In genomic region chr11:109417472-109418040, GRCm38 (mm10) we compare ENCODE assay signal across 30 mouse cellular contexts. TPM values are rescaled to one million over a fixed set of nuclear protein-coding genes. Genes with fewer than 3 reads are reported as not detected.
DNase-seq lines count a peak whose midpoint lies in the region; ATAC-seq and TF ChIP-seq lines count a peak whose summit lies in the region.
"Had no signal": no experiment of that assay in that cellular context is flagged by ENCODE, and none has a peak within 500 bp of the region (broad histone marks: within the 10 kb centered on the region; RNA-seq: fewer than 3 reads in every experiment).

No protein-coding gene starts in this region.

- no peak for TF ChIP-seq EP300 in lung, postnatal 0 days (IDR thresholded peaks at IDR 0.05)

- peak; percentile 39 for ATAC-seq in lung, postnatal 0 days
- no peak for ATAC-seq in intestine, embryonic 16.5 days
- ATAC-seq: activated CD4-positive, CD25-positive, alpha-beta regulatory T cell, adult 4 months; forebrain, embryonic 14.5 days; inflammation-experienced regulatory T-cells, adult 6 months; liver, postnatal 0 days; midbrain, embryonic 13.5 days had no signal

- TF ChIP-seq CTCF in bone marrow macrophage, adult 2 months (IDR thresholded peaks at IDR 0.05; ENCODE audit: low read depth, low read length) = no peak
- no peak for TF ChIP-seq CTCF in lung, postnatal 0 days (IDR thresholded peaks at IDR 0.05)

- no peak for TF ChIP-seq POLR2A in bone marrow macrophage, adult 2 months (IDR thresholded peaks at IDR 0.05; ENCODE audit: borderline replicate concordance, low read depth, low read length)

- peak overlapping the region; percentile 93 for H3K27ac ChIP-seq in bone marrow macrophage, adult 2 months (ENCODE audit: insufficient read depth, low read depth, low read length)
- peak overlapping the region; percentile 51; the same call in 1 of the 2 replicates for H3K27ac ChIP-seq in lung, postnatal 0 days (ENCODE audit: low read length)
- no peak overlapping the region for H3K27ac ChIP-seq in hindbrain, embryonic 10.5 days
- no peak overlapping the region for H3K27ac ChIP-seq in intestine, embryonic 16.5 days (ENCODE audit: low read length)
- H3K27ac ChIP-seq: embryonic facial prominence, embryonic 13.5 days; heart, adult 2 months; heart, embryonic 15.5 days; layer of hippocampus, adult 2 months; left cerebral cortex, adult 2 months; midbrain, embryonic 13.5 days; neural tube, embryonic 13.5 days had no signal

- peak; percentile 38 to 54 for DNase-seq in lung, adult 18-20 months
- no peak for DNase-seq in lung, postnatal 25 days (ENCODE audit: low spot score)
- DNase-seq in lung, postnatal 0 days (ENCODE audit: low spot score) = peak; percentile 42
- peak; percentile 55 for DNase-seq in splenic B cell, adult 2 months (ENCODE audit: low read depth, low spot score)
- no peak for DNase-seq in gastrocnemius, postnatal 25 days
- DNase-seq in hindbrain, embryonic 10.5 days (ENCODE audit: low spot score) = no peak
- DNase-seq: adrenal gland, postnatal 10 days; cerebellum, adult 18-20 months; gastrocnemius, postnatal 10 days; heart, adult 2 months; kidney, adult 8-10 months; kidney, postnatal 14 days; left cerebral cortex, postnatal 4 days; liver; liver, postnatal 0 days; right cerebral cortex, adult 18-20 months; thymus, adult 18-20 months; thymus, postnatal 4 days had no signal

- peaks cover 61% of the 10 kb centered on the region for H3K4me1 ChIP-seq in bone marrow macrophage, adult 2 months (ENCODE audit: control insufficient read depth, insufficient read depth, low read length)
- no peaks in the 10 kb centered on the region; the same call in 1 of the 2 replicates for H3K4me1 ChIP-seq in lung, postnatal 0 days (ENCODE audit: insufficient read depth, low read depth, low read length)
- H3K4me1 ChIP-seq in hindbrain, embryonic 10.5 days (replicated peaks) = peaks cover 4% of the 10 kb centered on the region
- H3K4me1 ChIP-seq in intestine, embryonic 16.5 days (ENCODE audit: control insufficient read depth, insufficient read depth, low read length) = no peaks in the 10 kb centered on the region
- H3K4me1 ChIP-seq: embryonic facial prominence, embryonic 13.5 days; heart, embryonic 15.5 days; midbrain, embryonic 13.5 days; neural tube, embryonic 13.5 days had no signal

- 65% methylated on average over 9 of the region's 9 CpGs for WGBS in lung, postnatal 0 days
- 90% methylated on average over 9 of the region's 9 CpGs for WGBS in hindbrain, embryonic 10.5 days
- WGBS in intestine, embryonic 16.5 days = 85% methylated on average over 9 of the region's 9 CpGs

- no peaks in the 10 kb centered on the region for H3K36me3 ChIP-seq in lung, postnatal 0 days (ENCODE audit: insufficient read depth, low read length)
- no peaks in the 10 kb centered on the region for H3K36me3 ChIP-seq in splenic B cell, adult 2 months (ENCODE audit: control insufficient read depth, insufficient read depth, low read length, poor library complexity, severe bottlenecking)
- H3K36me3 ChIP-seq in hindbrain, embryonic 10.5 days = no peaks in the 10 kb centered on the region
- H3K36me3 ChIP-seq in intestine, embryonic 16.5 days (ENCODE audit: control insufficient read depth, insufficient read depth, low read length) = no peaks in the 10 kb centered on the region
- H3K36me3 ChIP-seq: embryonic facial prominence, embryonic 13.5 days; heart, embryonic 15.5 days; midbrain, embryonic 13.5 days; neural tube, embryonic 13.5 days had no signal

- no peak overlapping the region for H3K4me2 ChIP-seq in lung, postnatal 0 days (replicated peaks; ENCODE audit: low read depth, low read length)
- H3K4me2 ChIP-seq in intestine, embryonic 16.5 days (ENCODE audit: low read depth, low read length) = no peak overlapping the region
- H3K4me2 ChIP-seq: embryonic facial prominence, embryonic 13.5 days; heart, embryonic 15.5 days; midbrain, embryonic 13.5 days; neural tube, embryonic 13.5 days had no signal

- no peaks in the 10 kb centered on the region for H3K27me3 ChIP-seq in lung, postnatal 0 days (replicated peaks; ENCODE audit: insufficient read depth, low read length)
- H3K27me3 ChIP-seq in splenic B cell, adult 2 months (ENCODE audit: control insufficient read depth, insufficient read depth, low read length, poor library complexity, severe bottlenecking) = no peaks in the 10 kb centered on the region
- 0 out of 2 replicates have a peak, but pooled peaks cover 5% of the 10 kb centered on the region for H3K27me3 ChIP-seq in hindbrain, embryonic 10.5 days (ENCODE audit: insufficient read depth, poor library complexity, severe bottlenecking)
- no peaks in the 10 kb centered on the region for H3K27me3 ChIP-seq in intestine, embryonic 16.5 days (replicated peaks; ENCODE audit: control insufficient read depth, insufficient read depth, low read length)
- H3K27me3 ChIP-seq: heart, embryonic 15.5 days; midbrain, embryonic 13.5 days; neural tube, embryonic 13.5 days had no signal

- H3K4me3 ChIP-seq in bone marrow macrophage, adult 2 months (ENCODE audit: insufficient read depth, low read length) = peak overlapping the region; percentile 19
- H3K4me3 ChIP-seq in lung, postnatal 0 days (ENCODE audit: low read depth, low read length) = no peak overlapping the region
- no peak overlapping the region for H3K4me3 ChIP-seq in hindbrain, embryonic 10.5 days
- no peak overlapping the region for H3K4me3 ChIP-seq in intestine, embryonic 16.5 days (ENCODE audit: low read length)
- H3K4me3 ChIP-seq: embryonic facial prominence, embryonic 13.5 days; heart, adult 2 months; heart, embryonic 15.5 days; layer of hippocampus, adult 2 months; left cerebral cortex, adult 2 months; midbrain, embryonic 13.5 days; neural tube, embryonic 13.5 days had no signal

- H3K9me3 ChIP-seq in lung, postnatal 0 days (ENCODE audit: low read length) = no peaks in the 10 kb centered on the region
- H3K9me3 ChIP-seq in hindbrain, embryonic 10.5 days = no peaks in the 10 kb centered on the region
- no peaks in the 10 kb centered on the region for H3K9me3 ChIP-seq in intestine, embryonic 16.5 days (ENCODE audit: control insufficient read depth, low read length)
- H3K9me3 ChIP-seq: embryonic facial prominence, embryonic 13.5 days; heart, embryonic 15.5 days; midbrain, embryonic 13.5 days had no signal

- no peak overlapping the region for H3K9ac ChIP-seq in lung, postnatal 0 days (replicated peaks; ENCODE audit: low read depth)
- H3K9ac ChIP-seq in intestine, embryonic 16.5 days (ENCODE audit: low read depth, low read length) = no peak overlapping the region
- H3K9ac ChIP-seq: embryonic facial prominence, embryonic 13.5 days; heart, embryonic 15.5 days; liver, postnatal 0 days; midbrain, embryonic 13.5 days; neural tube, embryonic 13.5 days had no signal

RNA-seq across cellular contexts. Expression of gene 9930022D16Rik, which starts 3.8 kb away (rescaled TPM):
- polyA plus RNA-seq in bone marrow macrophage, adult 2 months (2012; ENCODE audit: insufficient read depth, insufficient read length, missing spikeins) = 0.40 and 0.49 TPM in 2 replicates
- polyA plus RNA-seq in lung, postnatal 0 days (2015; fragmentation: Nextera tagmentation; extraction: Ambion mirVana) = 0.07 TPM in 1 of 2 replicates, not detected in the other
- not detected for total RNA-seq in gastrocnemius, postnatal 25 days (2021)
- not detected in 2 replicates for polyA plus RNA-seq in hindbrain, embryonic 10.5 days (2016; fragmentation: Nextera tagmentation; extraction: Ambion mirVana)
- polyA plus RNA-seq in intestine, embryonic 16.5 days (2015; fragmentation: Nextera tagmentation; extraction: Ambion mirVana) = not detected in 2 replicates
- total RNA-seq: adrenal gland, postnatal 10 days; gastrocnemius, postnatal 10 days; heart, adult 2 months; layer of hippocampus, adult 2 months; left cerebral cortex, adult 2 months; left cerebral cortex, postnatal 4 days had no signal
- polyA plus RNA-seq: brain, embryonic 14.5 days; embryonic facial prominence, embryonic 13.5 days; forebrain, embryonic 14.5 days; heart, adult 2 months; heart, embryonic 15.5 days; liver, postnatal 0 days; midbrain, embryonic 13.5 days; neural tube, embryonic 13.5 days had no signal

RNA-seq across cellular contexts. Expression of gene Amz2, which starts 8.2 kb away (rescaled TPM):
- polyA plus RNA-seq in bone marrow macrophage, adult 2 months (2012; ENCODE audit: insufficient read depth, insufficient read length, missing spikeins) = 32.5 and 35.5 TPM in 2 replicates
- 23.6 and 28.8 TPM in 2 replicates for polyA plus RNA-seq in lung, postnatal 0 days (2015; fragmentation: Nextera tagmentation; extraction: Ambion mirVana)
- total RNA-seq in gastrocnemius, postnatal 25 days (2021) = 10 to 100 TPM; 54.0 to 63.0 TPM
- 40.8 and 41.9 TPM in 2 replicates for polyA plus RNA-seq in hindbrain, embryonic 10.5 days (2016; fragmentation: Nextera tagmentation; extraction: Ambion mirVana)
- polyA plus RNA-seq in intestine, embryonic 16.5 days (2015; fragmentation: Nextera tagmentation; extraction: Ambion mirVana) = 35.9 and 39.1 TPM in 2 replicates

RNA-seq across cellular contexts. Expression of gene Gna13, which starts 54.9 kb away (rescaled TPM):
- polyA plus RNA-seq in bone marrow macrophage, adult 2 months (2012; ENCODE audit: insufficient read depth, insufficient read length, missing spikeins) = 77.0 and 84.9 TPM in 2 replicates
- polyA plus RNA-seq in lung, postnatal 0 days (2015; fragmentation: Nextera tagmentation; extraction: Ambion mirVana) = 57.7 and 69.7 TPM in 2 replicates
- 10 to 100 TPM; 24.2 to 25.3 TPM for total RNA-seq in gastrocnemius, postnatal 25 days (2021)
- 15.6 and 20.2 TPM in 2 replicates for polyA plus RNA-seq in hindbrain, embryonic 10.5 days (2016; fragmentation: Nextera tagmentation; extraction: Ambion mirVana)
- polyA plus RNA-seq in intestine, embryonic 16.5 days (2015; fragmentation: Nextera tagmentation; extraction: Ambion mirVana) = 36.1 and 39.6 TPM in 2 replicates

RNA-seq across cellular contexts. Expression of gene Arsg, which starts 55.6 kb away (rescaled TPM):
- 3.7 and 4.4 TPM in 2 replicates for polyA plus RNA-seq in bone marrow macrophage, adult 2 months (2012; ENCODE audit: insufficient read depth, insufficient read length, missing spikeins)
- 6.6 and 7.1 TPM in 2 replicates for polyA plus RNA-seq in lung, postnatal 0 days (2015; fragmentation: Nextera tagmentation; extraction: Ambion mirVana)
- total RNA-seq in gastrocnemius, postnatal 25 days (2021) = 1 to 10 TPM; 2.6 to 4.7 TPM
- polyA plus RNA-seq in hindbrain, embryonic 10.5 days (2016; fragmentation: Nextera tagmentation; extraction: Ambion mirVana) = 2.6 and 3.8 TPM in 2 replicates
- 3.1 and 4.6 TPM in 2 replicates for polyA plus RNA-seq in intestine, embryonic 16.5 days (2015; fragmentation: Nextera tagmentation; extraction: Ambion mirVana)

RNA-seq across cellular contexts. Expression of gene Slc16a6, which starts 55.8 kb away (rescaled TPM):
- 32.6 and 38.7 TPM in 2 replicates for polyA plus RNA-seq in bone marrow macrophage, adult 2 months (2012; ENCODE audit: insufficient read depth, insufficient read length, missing spikeins)
- 1.8 and 2.3 TPM in 2 replicates for polyA plus RNA-seq in lung, postnatal 0 days (2015; fragmentation: Nextera tagmentation; extraction: Ambion mirVana)
- 10 to 100 TPM in 1 of 2 experiments, 1 to 10 TPM in 1; 7.0 to 11.5 TPM for total RNA-seq in gastrocnemius, postnatal 25 days (2021)
- polyA plus RNA-seq in hindbrain, embryonic 10.5 days (2016; fragmentation: Nextera tagmentation; extraction: Ambion mirVana) = 3.6 and 5.5 TPM in 2 replicates
- polyA plus RNA-seq in intestine, embryonic 16.5 days (2015; fragmentation: Nextera tagmentation; extraction: Ambion mirVana) = 26.6 and 33.9 TPM in 2 replicates

Comparison
In these comparisons a context has a peak if more than half of its experiments do, and no peak if none do; other contexts are left out.
1. DNase-seq: peak in lung, adult 18-20 months (2 of 2), lung, postnatal 0 days (single experiment) and splenic B cell, adult 2 months (single experiment); none in lung, postnatal 25 days (single experiment), gastrocnemius, postnatal 25 days (single experiment) and hindbrain, embryonic 10.5 days (single experiment).
2. H3K27ac ChIP-seq: peak in bone marrow macrophage, adult 2 months (single experiment) and lung, postnatal 0 days (single experiment); none in hindbrain, embryonic 10.5 days (single experiment) and intestine, embryonic 16.5 days (single experiment).